Mouse (Mus musculus) cortical plate, adult 2 months (tissue): ENCODE results near the gene Il6st.

ENCODE experiments used
- CTCF ChIP-seq: fragments of 200-500 bp; IDR thresholded peaks from 2 replicates; pipeline ENCODE4 v1.5.1; 2011; ENCODE audit warnings: mild to moderate bottlenecking, control low read depth, low read length; ENCODE audit not compliant: insufficient read depth; ENCODE audit errors: extremely low read depth
- POLR2A ChIP-seq: fragments of 200-500 bp; IDR thresholded peaks from 2 replicates; pipeline ENCODE4 v1.6.1; 2011; ENCODE audit warnings: mild to moderate bottlenecking, low read length, control low read depth; ENCODE audit not compliant: insufficient read depth; ENCODE audit errors: extremely low read depth

GRCm38 (mm10) chr13:112467384-112467783 is 3.5 kb downstream of the Il6st start:
- TF ChIP-seq CTCF = no peak
- TF ChIP-seq POLR2A = no peak
